Mouse (Mus musculus) neural tube, embryonic 14.5 days (tissue): Measurements from ENCODE around the gene Bnip2. TPM values are rescaled to one million over a fixed set of nuclear protein-coding genes. Genes with fewer than 3 reads are reported as not detected.

Experiments
- ATAC-seq: fragments of 200-750 bp; cut with Nextera tagmentation; 2 replicates; pipeline ENCODE4 v1.8.0; 2017; ENCODE audit warnings: low read depth, mild to moderate bottlenecking, moderate TSS enrichment, moderate library complexity
- H3K27ac ChIP-seq: fragments of 300-500 bp; sonication (generic); 2 replicates; pipeline ENCODE4 v1.5.1; 2014; ENCODE audit warnings: low read depth, mild to moderate bottlenecking, control low read depth, low read length, moderate library complexity, mixed read lengths
- H3K27me3 ChIP-seq: fragments of 300-500 bp; sonication (generic); 2 replicates; pipeline ENCODE4 v1.6.1; 2014; ENCODE audit warnings: low read length; ENCODE audit not compliant: control insufficient read depth, insufficient read depth
- H3K36me3 ChIP-seq: fragments of 300-500 bp; sonication (generic); 2 replicates; pipeline ENCODE4 v1.6.1; 2014; ENCODE audit warnings: low read length, mixed read lengths; ENCODE audit not compliant: control insufficient read depth, insufficient read depth
- H3K4me1 ChIP-seq: fragments of 300-500 bp; sonication (generic); 2 replicates; pipeline ENCODE4 v1.6.1; 2014; ENCODE audit warnings: low read length; ENCODE audit not compliant: control insufficient read depth, insufficient read depth
- H3K4me2 ChIP-seq: fragments of 300-500 bp; sonication (generic); 2 replicates; pipeline ENCODE4 v1.6.1; 2014; ENCODE audit warnings: mild to moderate bottlenecking, low read depth, low read length, control low read depth
- H3K4me3 ChIP-seq: fragments of 300-500 bp; sonication (generic); 2 replicates; pipeline ENCODE4 v1.5.1; 2014; ENCODE audit warnings: low read depth, low read length, control low read depth, mixed read lengths
- H3K9ac ChIP-seq: fragments of 300-500 bp; sonication (generic); replicated peaks from 2 replicates; pipeline ENCODE4 v1.6.1; 2014; ENCODE audit warnings: low read depth, mild to moderate bottlenecking, control low read depth, low read length, mixed read lengths
- H3K9me3 ChIP-seq: fragments of 300-500 bp; sonication (generic); 2 replicates; pipeline ENCODE4 v1.6.1; 2016; ENCODE audit warnings: low read length; ENCODE audit not compliant: control insufficient read depth
- WGBS: fragments of 180-500 bp; shearing (Covaris S2); extraction: QIAGEN DNeasy Blood & Tissue Kit; methylation state at CpG from one replicate; pipeline ENCODE4 v1.1.7; 2014; 5-methylcytosine and 5-hydroxymethylcytosine counted together
- polyA plus RNA-seq: library from polyadenylated mRNA; unstranded; fragments of >200 nt; fragmentation: Nextera tagmentation; extraction: Ambion mirVana; gene quantifications from 2 replicates; pipeline ENCODE4 v1.2.1, GENCODE M21; 2014

Gene Bnip2
- polyA plus RNA-seq, 1 experiment from 2014 or later, result 57.4 TPM

- Histone ChIP-seq H3K4me3 (no peak overlapping the region), H3K36me3 (peaks cover 46% of the 10 kb centered on the region), H3K9ac (no peak overlapping the region), H3K9me3 (no peaks in the 10 kb centered on the region), H3K4me2 (no peak overlapping the region), H3K27ac (no peak overlapping the region), H3K4me1 (no peaks in the 10 kb centered on the region), H3K27me3 (no peaks in the 10 kb centered on the region)
- WGBS, result 93% methylated on average over 5 of the region's 5 CpGs
- no peak for ATAC-seq
These were observed 17.7 kb downstream of the Bnip2 start for GRCm38 (mm10) chr9:70006984-70007383.

- no peaks in the 10 kb centered on the region for H3K4me1 ChIP-seq
- WGBS, result 74% methylated on average over 14 of the region's 14 CpGs
- peaks cover 43% of the 10 kb centered on the region for H3K36me3 ChIP-seq
- H3K4me3 ChIP-seq, result no peak overlapping the region
- no peaks in the 10 kb centered on the region for H3K27me3 ChIP-seq
- no peak overlapping the region for H3K9ac ChIP-seq
- no peak overlapping the region for H3K27ac ChIP-seq
- no peak for ATAC-seq
- no peaks in the 10 kb centered on the region for H3K9me3 ChIP-seq
- no peak overlapping the region for H3K4me2 ChIP-seq
These were observed 18.4 kb downstream of the Bnip2 start for GRCm38 (mm10) chr9:70007506-70008248.

GRCm38 (mm10) chr9:70009754-70010304 is 20.6 kb downstream of the Bnip2 start:
- Histone ChIP-seq H3K36me3 (peaks cover 27% of the 10 kb centered on the region), H3K27me3 (no peaks in the 10 kb centered on the region), H3K4me1 (peaks cover 10% of the 10 kb centered on the region), H3K9ac (no peak overlapping the region), H3K4me3 (no peak overlapping the region), H3K9me3 (no peaks in the 10 kb centered on the region), H3K27ac (no peak overlapping the region), H3K4me2 (no peak overlapping the region)
- WGBS, result 90% methylated on average over 8 of the region's 8 CpGs
- ATAC-seq, result no peak

- H3K9ac ChIP-seq, result no peak overlapping the region
- H3K27me3 ChIP-seq, result no peaks in the 10 kb centered on the region
- H3K4me1 ChIP-seq, result peaks cover 10% of the 10 kb centered on the region
- no peak overlapping the region for H3K4me3 ChIP-seq
- 97% methylated on average over 5 of the region's 5 CpGs for WGBS
- no peaks in the 10 kb centered on the region for H3K9me3 ChIP-seq
- no peak overlapping the region for H3K27ac ChIP-seq
- no peak overlapping the region for H3K4me2 ChIP-seq
- no peak for ATAC-seq
- H3K36me3 ChIP-seq, result peaks cover 27% of the 10 kb centered on the region
These were observed 21.7 kb downstream of the Bnip2 start for GRCm38 (mm10) chr9:70010781-70011473.

- Histone ChIP-seq H3K36me3 (peaks cover 30% of the 10 kb centered on the region), H3K4me1 (peaks cover 10% of the 10 kb centered on the region), H3K27me3 (no peaks in the 10 kb centered on the region), H3K4me2 (peak overlapping the region; percentile 54), H3K27ac (0 out of 2 replicates have a peak overlapping the region, but pooled peaks have one; percentile 44), H3K9me3 (no peaks in the 10 kb centered on the region), H3K4me3 (peak overlapping the region; percentile 55), H3K9ac (peak overlapping the region; percentile 80; the same call in 1 of the 2 replicates)
- 67% methylated on average over 14 of the region's 14 CpGs for WGBS
- peak; percentile 31; the same call in 1 of the 2 replicates for ATAC-seq
These were observed 22.5 kb downstream of the Bnip2 start for GRCm38 (mm10) chr9:70011537-70012407.

- 0% methylated on average over 56 of the region's 57 CpGs for WGBS
- ATAC-seq, result peak; percentile 97
- H3K4me3 ChIP-seq, result peak within 1 kb of the TSS; percentile 55
- H3K36me3 ChIP-seq, result peaks cover 29% of the 10 kb centered on the region
- peak within 1 kb of the TSS; percentile 81 for H3K27ac ChIP-seq
- peak within 1 kb of the TSS; percentile 73 for H3K4me2 ChIP-seq
- H3K4me1 ChIP-seq, result peaks cover 10% of the 10 kb centered on the region
- H3K9me3 ChIP-seq, result no peaks in the 10 kb centered on the region
- H3K27me3 ChIP-seq, result no peaks in the 10 kb centered on the region
- peak within 1 kb of the TSS; percentile 80 for H3K9ac ChIP-seq
These were observed 23.2 kb downstream of the Bnip2 start, which contains the start of gene Gtf2a2 for GRCm38 (mm10) chr9:70012408-70012901. Gene Gtf2a2 (plus strand): TSS chr9:70012550.

GRCm38 (mm10) chr9:70015632-70016031 is 26.4 kb downstream of the Bnip2 start:
- WGBS, result 98% methylated on average over 2 of the region's 2 CpGs
- no peak for ATAC-seq
- Histone ChIP-seq H3K27me3 (no peaks in the 10 kb centered on the region), H3K27ac (no peak overlapping the region), H3K4me3 (no peak overlapping the region), H3K9me3 (no peaks in the 10 kb centered on the region), H3K4me1 (peaks cover 10% of the 10 kb centered on the region), H3K9ac (no peak overlapping the region), H3K36me3 (peaks cover 14% of the 10 kb centered on the region; the same call in 1 of the 2 replicates), H3K4me2 (no peak overlapping the region)

GRCm38 (mm10) chr9:70018879-70019278 is 29.6 kb downstream of the Bnip2 start:
- H3K9me3 ChIP-seq, result no peaks in the 10 kb centered on the region
- H3K4me3 ChIP-seq, result no peak overlapping the region
- H3K27ac ChIP-seq, result no peak overlapping the region
- H3K9ac ChIP-seq, result no peak overlapping the region
- ATAC-seq, result no peak
- H3K27me3 ChIP-seq, result no peaks in the 10 kb centered on the region
- no peak overlapping the region for H3K4me2 ChIP-seq
- peaks cover 14% of the 10 kb centered on the region; the same call in 1 of the 2 replicates for H3K36me3 ChIP-seq
- peaks cover 3% of the 10 kb centered on the region for H3K4me1 ChIP-seq
